Mouse (Mus musculus) myocyte (in vitro differentiated cells): ENCODE results near the gene Frrs1l. TPM values are rescaled to one million over a fixed set of nuclear protein-coding genes. Genes with fewer than 3 reads are reported as not detected.

ENCODE experiments used
- H3K27me3 ChIP-seq: one replicate; pipeline ENCODE4 v1.6.1; 2011; ENCODE audit not compliant: control insufficient read depth, insufficient read depth, insufficient read length
- H3K36me3 ChIP-seq: one replicate; pipeline ENCODE4 v1.6.1; 2011; ENCODE audit not compliant: control insufficient read depth, insufficient read depth
- H3K4me2 ChIP-seq: one replicate; pipeline ENCODE4 v1.6.1; 2011; ENCODE audit warnings: low read depth, control low read depth
- H3K4me3 ChIP-seq: one replicate; pipeline ENCODE4 v1.5.1; 2011; ENCODE audit warnings: mild to moderate bottlenecking, control low read depth, moderate library complexity
- H3K79me2 ChIP-seq: one replicate; pipeline ENCODE4 v1.6.1; 2011; ENCODE audit not compliant: control insufficient read depth, insufficient read depth
- H3ac ChIP-seq: one replicate; pipeline ENCODE4 v1.6.1; 2011; ENCODE audit not compliant: control insufficient read depth, insufficient read length
- CEBPB ChIP-seq: IDR thresholded peaks from 2 replicates; pipeline ENCODE4 v1.6.1; 2011; ENCODE audit warnings: mild to moderate bottlenecking, moderate library complexity; ENCODE audit not compliant: poor library complexity, insufficient read depth, severe bottlenecking
- E2F4 ChIP-seq: IDR thresholded peaks from one replicate; pipeline ENCODE4 v1.6.1; 2011; ENCODE audit warnings: mild to moderate bottlenecking, control low read depth, moderate library complexity; ENCODE audit not compliant: insufficient read depth
- MAX ChIP-seq: IDR thresholded peaks from one replicate; pipeline ENCODE4 v1.6.1; 2011; ENCODE audit warnings: low read depth, mild to moderate bottlenecking, control low read depth
- MYOD1 ChIP-seq, 3 experiments: IDR thresholded peaks; one replicate each; pipeline ENCODE4 v1.6.1; 2011; ENCODE audit warnings: control low read depth in 2 of 3, low read depth in 2 of 3, mild to moderate bottlenecking in 2 of 3, moderate library complexity in 1 of 3; ENCODE audit not compliant: insufficient read length in 2 of 3, control insufficient read depth in 1 of 3
- MYOG ChIP-seq, 3 experiments: IDR thresholded peaks; one replicate each; pipeline ENCODE4 v1.6.1; 2011; ENCODE audit warnings: control low read depth in 2 of 3, low read depth in 2 of 3, mild to moderate bottlenecking in 2 of 3; ENCODE audit not compliant: insufficient read length in 2 of 3, control insufficient read depth in 1 of 3, insufficient read depth in 1 of 3
- POLR2A ChIP-seq: IDR thresholded peaks from one replicate; pipeline ENCODE4 v1.6.1; 2011; ENCODE audit warnings: low read depth, mild to moderate bottlenecking, control low read depth, moderate library complexity; ENCODE audit not compliant: insufficient read length
- POLR2AphosphoS2 ChIP-seq: IDR thresholded peaks from one replicate; pipeline ENCODE4 v1.6.1; 2011; ENCODE audit warnings: low read depth, control low read depth; ENCODE audit not compliant: insufficient read length
- REST ChIP-seq: IDR thresholded peaks from one replicate; pipeline ENCODE4 v1.6.1; 2011; ENCODE audit warnings: mild to moderate bottlenecking, control low read depth, moderate library complexity; ENCODE audit not compliant: insufficient read depth, insufficient read length
- SRF ChIP-seq: IDR thresholded peaks from one replicate; pipeline ENCODE4 v1.6.1; 2011; ENCODE audit warnings: low read depth; ENCODE audit not compliant: control insufficient read depth, insufficient read length
- TCF12 ChIP-seq: IDR thresholded peaks from one replicate; pipeline ENCODE4 v1.6.1; 2011; ENCODE audit warnings: mild to moderate bottlenecking, control low read depth; ENCODE audit not compliant: poor library complexity, insufficient read depth, severe bottlenecking
- TCF3 ChIP-seq: IDR thresholded peaks from one replicate; pipeline ENCODE4 v1.6.1; 2011; ENCODE audit warnings: low read depth, control low read depth; ENCODE audit not compliant: insufficient read length
- USF1 ChIP-seq: IDR thresholded peaks from one replicate; pipeline ENCODE4 v1.6.1; 2011; ENCODE audit warnings: low read depth, mild to moderate bottlenecking, control low read depth, moderate library complexity
- polyA plus RNA-seq: library from polyadenylated mRNA; unstranded; fragments of >200 nt; fragmentation: generic; extraction: Trizol; gene quantifications from one replicate; pipeline ENCODE4 v1.2.1, GENCODE M21; 2012; ENCODE audit warnings: missing spikeins

The Frrs1l gene
- polyA plus RNA-seq, 1 experiment: not detected

DNA sequence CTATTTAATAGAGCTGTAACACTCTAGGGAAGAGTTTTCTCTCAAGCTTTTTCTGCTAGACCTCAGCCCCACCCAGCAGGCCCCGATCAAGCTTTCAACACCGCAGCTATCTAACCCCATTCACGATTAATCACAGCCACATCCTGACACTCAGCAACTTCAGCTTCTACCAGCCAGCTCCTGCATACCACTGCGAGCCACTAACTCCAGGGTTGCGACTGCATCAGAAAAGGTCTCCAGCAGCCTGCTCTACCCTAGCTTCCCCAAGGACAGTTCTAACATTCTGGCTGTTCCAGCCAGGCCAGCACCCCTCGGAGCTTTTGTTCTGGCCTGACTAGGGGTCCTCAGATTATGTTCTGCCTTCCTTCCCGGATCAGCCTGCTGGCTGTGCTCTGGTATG is 58.1 kb downstream of the Frrs1l start:
- H3K79me2 ChIP-seq: peaks cover 17% of the 10 kb centered on the region
- peaks cover 19% of the 10 kb centered on the region for H3K36me3 ChIP-seq
- H3K4me3 ChIP-seq: no peak overlapping the region
- H3ac ChIP-seq: no peak overlapping the region
- TF ChIP-seq E2F4: no peak
- no peak for TF ChIP-seq CEBPB
- no peak for TF ChIP-seq MYOG (IDR thresholded peaks at IDR 0.05; ENCODE audit: control insufficient read depth in 1 of 3, insufficient read depth in 1 of 3, insufficient read length in 2 of 3, low read depth in 2 of 3)
- no peak for TF ChIP-seq POLR2A
- no peaks in the 10 kb centered on the region for H3K27me3 ChIP-seq
- no peak overlapping the region for H3K4me2 ChIP-seq

DNA sequence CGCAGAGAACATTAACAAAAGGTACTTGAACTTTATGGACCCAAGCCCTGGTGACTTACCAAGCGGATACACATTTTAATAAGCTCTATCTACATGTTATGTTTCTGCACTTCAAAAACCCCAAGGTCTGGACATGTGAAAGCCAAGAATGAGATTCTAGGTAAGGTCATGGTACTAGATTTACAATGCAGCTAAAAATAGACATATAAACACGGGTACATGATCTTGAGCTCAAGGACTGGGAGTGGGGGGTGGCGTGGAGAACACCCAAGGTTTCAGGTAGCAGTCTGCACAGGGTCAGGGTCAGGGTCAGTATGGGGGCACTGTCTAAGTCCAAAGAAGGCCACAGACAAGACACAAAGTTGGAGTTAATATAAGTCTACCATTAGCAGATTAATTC is 59.9 kb downstream of the Frrs1l start:
- H3ac ChIP-seq: no peak overlapping the region
- no peak overlapping the region for H3K4me2 ChIP-seq
- no peak overlapping the region for H3K4me3 ChIP-seq
- H3K79me2 ChIP-seq: peaks cover 17% of the 10 kb centered on the region
- TF ChIP-seq POLR2A (no peak), MYOG (IDR thresholded peaks at IDR 0.05; ENCODE audit: control insufficient read depth in 1 of 3, insufficient read depth in 1 of 3, insufficient read length in 2 of 3, low read depth in 2 of 3) (no peak), REST (no peak), CEBPB (no peak), POLR2AphosphoS2 (no peak)
- H3K36me3 ChIP-seq: peaks cover 29% of the 10 kb centered on the region
- H3K27me3 ChIP-seq: no peaks in the 10 kb centered on the region

DNA sequence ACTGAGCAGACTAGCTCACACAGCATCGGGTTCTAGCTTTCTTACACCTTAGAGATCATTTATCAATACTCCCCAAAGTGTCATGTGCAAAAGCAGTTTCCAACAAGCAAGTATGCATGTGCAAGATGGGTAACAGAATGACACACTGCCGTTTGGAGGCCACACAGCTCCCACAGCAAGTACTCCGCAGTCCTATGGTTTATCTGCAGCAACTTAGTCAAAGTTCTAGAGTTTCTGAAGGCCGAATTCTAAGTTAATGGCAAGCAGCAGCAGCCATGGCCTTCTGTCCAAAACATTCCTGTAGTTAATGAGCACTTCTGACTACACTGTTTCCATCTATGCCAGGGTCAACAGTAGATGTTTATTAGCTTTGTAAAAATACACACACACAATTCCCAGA is 63.2 kb downstream of the Frrs1l start:
- Histone ChIP-seq H3K4me3 (no peak overlapping the region), H3K36me3 (peaks cover 38% of the 10 kb centered on the region), H3K27me3 (no peaks in the 10 kb centered on the region), H3K4me2 (no peak overlapping the region), H3ac (no peak overlapping the region), H3K79me2 (peaks cover 7% of the 10 kb centered on the region)
- no peak for TF ChIP-seq TCF12
- no peak for TF ChIP-seq E2F4
- TF ChIP-seq POLR2AphosphoS2: no peak
- no peak for TF ChIP-seq MYOD1 (IDR thresholded peaks at IDR 0.05; ENCODE audit: control insufficient read depth in 1 of 3, insufficient read length in 2 of 3, low read depth in 2 of 3)
- TF ChIP-seq MYOG (IDR thresholded peaks at IDR 0.05; ENCODE audit: control insufficient read depth in 1 of 3, insufficient read depth in 1 of 3, insufficient read length in 2 of 3, low read depth in 2 of 3): no peak
- TF ChIP-seq POLR2A: no peak
- no peak for TF ChIP-seq MAX
- no peak for TF ChIP-seq USF1
- no peak for TF ChIP-seq TCF3
- TF ChIP-seq SRF: no peak
- TF ChIP-seq CEBPB: no peak
- TF ChIP-seq REST: no peak

DNA sequence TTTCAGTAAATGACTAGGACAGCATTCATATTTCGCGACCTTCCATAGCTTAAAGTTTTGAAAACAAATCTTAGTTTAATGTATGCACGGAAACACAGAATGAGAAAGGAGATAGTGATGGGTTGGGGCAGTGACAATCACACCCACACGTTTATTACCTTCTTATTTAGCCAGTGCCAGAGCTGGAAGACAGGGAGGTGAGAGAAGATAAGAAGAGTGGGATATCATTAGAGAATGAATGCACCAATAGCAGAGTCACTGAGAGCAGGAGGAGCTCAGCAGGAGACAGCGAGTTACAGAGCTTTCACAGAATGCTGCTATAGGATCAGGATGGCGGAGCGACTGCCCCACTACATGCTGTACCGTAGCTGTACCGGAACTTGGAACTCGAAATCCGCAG is 68.0 kb downstream of the Frrs1l start:
- Histone ChIP-seq H3ac (no peak overlapping the region), H3K36me3 (peaks cover 25% of the 10 kb centered on the region), H3K4me2 (no peak overlapping the region), H3K79me2 (no peaks in the 10 kb centered on the region), H3K27me3 (no peaks in the 10 kb centered on the region), H3K4me3 (no peak overlapping the region)
- TF ChIP-seq MAX (no peak), POLR2AphosphoS2 (no peak), REST (no peak), MYOD1 (IDR thresholded peaks at IDR 0.05; ENCODE audit: control insufficient read depth in 1 of 3, insufficient read length in 2 of 3, low read depth in 2 of 3) (no peak), MYOG (IDR thresholded peaks at IDR 0.05; ENCODE audit: control insufficient read depth in 1 of 3, insufficient read depth in 1 of 3, insufficient read length in 2 of 3, low read depth in 2 of 3) (no peak), TCF12 (no peak), TCF3 (no peak), CEBPB (no peak), USF1 (no peak), E2F4 (no peak)

DNA sequence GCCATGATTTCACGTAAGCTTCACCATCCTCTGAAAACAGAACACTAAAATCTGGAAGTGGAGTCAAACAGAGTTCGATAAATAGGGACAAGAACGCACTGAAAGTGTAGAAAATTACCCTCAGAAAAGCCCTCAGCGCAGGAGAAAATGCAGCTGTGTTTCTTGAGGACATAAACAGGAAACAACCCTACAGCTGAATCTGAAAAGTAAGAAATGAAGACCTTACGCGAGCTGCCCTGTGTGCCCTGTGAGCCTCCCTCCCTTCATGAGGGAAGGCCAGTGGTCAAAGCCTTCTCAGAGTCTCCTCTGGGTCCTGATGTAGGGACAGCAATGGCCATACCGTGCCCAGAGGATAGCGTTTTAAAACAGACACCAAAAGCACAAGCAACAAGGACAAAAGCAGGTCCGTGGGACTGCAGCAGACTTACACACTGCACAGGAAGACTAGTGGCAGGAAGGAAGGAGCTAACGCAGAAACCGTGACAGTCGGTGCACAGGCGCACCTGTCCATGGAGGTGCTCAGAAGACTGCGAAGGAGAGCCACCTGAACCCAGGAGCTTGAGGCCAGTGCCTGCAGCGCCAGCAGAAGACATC is 74.4 kb downstream of the Frrs1l start:
- no peak overlapping the region for H3K4me2 ChIP-seq
- H3K36me3 ChIP-seq: peaks cover 37% of the 10 kb centered on the region
- no peaks in the 10 kb centered on the region for H3K27me3 ChIP-seq
- no peaks in the 10 kb centered on the region for H3K79me2 ChIP-seq
- no peak overlapping the region for H3ac ChIP-seq
- H3K4me3 ChIP-seq: no peak overlapping the region
- TF ChIP-seq MAX (no peak), USF1 (no peak), TCF3 (no peak), MYOG (IDR thresholded peaks at IDR 0.05; ENCODE audit: control insufficient read depth in 1 of 3, insufficient read depth in 1 of 3, insufficient read length in 2 of 3, low read depth in 2 of 3) (no peak), POLR2AphosphoS2 (no peak), CEBPB (no peak), SRF (no peak), E2F4 (no peak), REST (no peak), MYOD1 (IDR thresholded peaks at IDR 0.05; ENCODE audit: control insufficient read depth in 1 of 3, insufficient read length in 2 of 3, low read depth in 2 of 3) (no peak), TCF12 (no peak), POLR2A (no peak)
